In genomic region chr13:109558341-109559257, GRCm38 (mm10) we compare ENCODE assay signal across 10 mouse cellular contexts.
DNase-seq lines count a peak whose midpoint lies in the region; ATAC-seq and TF ChIP-seq lines count a peak whose summit lies in the region.
"Had no signal": no experiment of that assay in that cellular context is flagged by ENCODE, and none has a peak within 500 bp of the region (broad histone marks: within the 10 kb centered on the region; RNA-seq: fewer than 3 reads in every experiment).

No protein-coding gene starts in this region.

- no peaks in the 10 kb centered on the region for H3K4me1 ChIP-seq in limb, embryonic 14.5 days (ENCODE audit: control insufficient read depth, insufficient read depth, low read length)
- H3K4me1 ChIP-seq in limb, embryonic 10.5 days = no peaks in the 10 kb centered on the region
- no peaks in the 10 kb centered on the region for H3K4me1 ChIP-seq in hindbrain, embryonic 14.5 days (replicated peaks; ENCODE audit: control insufficient read depth, insufficient read depth, low read length)
- H3K4me1 ChIP-seq: limb, embryonic 13.5 days had no signal

- no peak for ATAC-seq in limb, embryonic 14.5 days (ENCODE audit: low FRiP score, low read depth)
- peak; percentile 60; the same call in 1 of the 2 replicates for ATAC-seq in hindbrain, embryonic 14.5 days (ENCODE audit: low FRiP score)
- ATAC-seq in megakaryocyte, adult 5-6 weeks (ENCODE audit: poor library complexity, severe bottlenecking) = peak; percentile 63

- H3K4me2 ChIP-seq in limb, embryonic 14.5 days (replicated peaks; ENCODE audit: low read depth, low read length, severe bottlenecking) = no peak overlapping the region
- no peak overlapping the region for H3K4me2 ChIP-seq in hindbrain, embryonic 14.5 days (replicated peaks)
- H3K4me2 ChIP-seq: limb, embryonic 13.5 days had no signal

- no peaks in the 10 kb centered on the region for H3K9me3 ChIP-seq in limb, embryonic 14.5 days (ENCODE audit: control insufficient read depth, low read length)
- H3K9me3 ChIP-seq in limb, embryonic 10.5 days (replicated peaks) = no peaks in the 10 kb centered on the region
- H3K9me3 ChIP-seq in hindbrain, embryonic 14.5 days (ENCODE audit: control insufficient read depth, low read length) = no peaks in the 10 kb centered on the region
- H3K9me3 ChIP-seq: limb, embryonic 13.5 days had no signal

- H3K4me3 ChIP-seq in limb, embryonic 14.5 days (replicated peaks; ENCODE audit: low read length) = no peak overlapping the region
- H3K4me3 ChIP-seq in limb, embryonic 10.5 days = no peak overlapping the region
- no peak overlapping the region for H3K4me3 ChIP-seq in hindbrain, embryonic 14.5 days (replicated peaks; ENCODE audit: low read length)
- H3K4me3 ChIP-seq: erythroblast, embryonic 14.5 days; limb, embryonic 13.5 days had no signal

- DNase-seq in adrenal gland, adult 2 months = peak; percentile 9
- DNase-seq in adrenal gland, postnatal 4 days (ENCODE audit: low spot score in 2 of 2) = no peak
- peak; percentile 83 for DNase-seq in limb, embryonic 14.5 days (ENCODE audit: low spot score)
- no peak for DNase-seq in limb, embryonic 10.5 days (ENCODE audit: low spot score)
- peak; percentile 61 for DNase-seq in c-Kit-positive CD71-positive TER-119-negative erythroid progenitor cells, embryonic 14.5 days (ENCODE audit: low read depth)
- DNase-seq in hindbrain, embryonic 14.5 days (ENCODE audit: low spot score) = peak; percentile 73
- DNase-seq in ovary, postnatal 14 days (ENCODE audit: low spot score) = no peak

- H3K9ac ChIP-seq in limb, embryonic 14.5 days (ENCODE audit: low read depth, low read length, severe bottlenecking) = no peak overlapping the region
- H3K9ac ChIP-seq in hindbrain, embryonic 14.5 days = no peak overlapping the region
- H3K9ac ChIP-seq: limb, embryonic 13.5 days had no signal

- H3K27me3 ChIP-seq in limb, embryonic 14.5 days (ENCODE audit: control insufficient read depth, insufficient read depth, low read length) = no peaks in the 10 kb centered on the region
- no peaks in the 10 kb centered on the region for H3K27me3 ChIP-seq in limb, embryonic 10.5 days (ENCODE audit: low read depth, poor library complexity, severe bottlenecking)
- H3K27me3 ChIP-seq in hindbrain, embryonic 14.5 days (ENCODE audit: control insufficient read depth, insufficient read depth, low read length) = no peaks in the 10 kb centered on the region
- H3K27me3 ChIP-seq: limb, embryonic 13.5 days had no signal

- H3K36me3 ChIP-seq in limb, embryonic 14.5 days (ENCODE audit: control insufficient read depth, insufficient read depth, low read length) = no peaks in the 10 kb centered on the region
- no peaks in the 10 kb centered on the region for H3K36me3 ChIP-seq in limb, embryonic 10.5 days
- no peaks in the 10 kb centered on the region for H3K36me3 ChIP-seq in hindbrain, embryonic 14.5 days (replicated peaks; ENCODE audit: control insufficient read depth, insufficient read depth)
- H3K36me3 ChIP-seq: limb, embryonic 13.5 days had no signal

- 74% methylated on average over 12 of the region's 12 CpGs for WGBS in limb, embryonic 14.5 days
- WGBS in limb, embryonic 10.5 days = 83% methylated on average over 12 of the region's 12 CpGs
- 70% methylated on average over 12 of the region's 12 CpGs for WGBS in hindbrain, embryonic 14.5 days

- TF ChIP-seq POLR2A in limb, embryonic 14.5 days (IDR thresholded peaks at IDR 0.05; ENCODE audit: borderline replicate concordance, extremely low read depth, insufficient read depth, insufficient read length) = no peak

- H3K27ac ChIP-seq in limb, embryonic 14.5 days (replicated peaks; ENCODE audit: low read depth, low read length) = no peak overlapping the region
- no peak overlapping the region for H3K27ac ChIP-seq in limb, embryonic 10.5 days
- H3K27ac ChIP-seq in hindbrain, embryonic 14.5 days = no peak overlapping the region
- H3K27ac ChIP-seq: limb, embryonic 13.5 days had no signal

Comparison
In these comparisons a context has a peak if more than half of its experiments do, and no peak if none do; other contexts are left out.
1. DNase-seq: peak in adrenal gland, adult 2 months (single experiment), limb, embryonic 14.5 days (single experiment), c-Kit-positive CD71-positive TER-119-negative erythroid progenitor cells, embryonic 14.5 days (single experiment) and hindbrain, embryonic 14.5 days (single experiment); none in adrenal gland, postnatal 4 days (0 of 2), limb, embryonic 10.5 days (single experiment) and ovary, postnatal 14 days (single experiment).